ENCODE assay signal across 13 mouse cellular contexts in the genomic region with DNA sequence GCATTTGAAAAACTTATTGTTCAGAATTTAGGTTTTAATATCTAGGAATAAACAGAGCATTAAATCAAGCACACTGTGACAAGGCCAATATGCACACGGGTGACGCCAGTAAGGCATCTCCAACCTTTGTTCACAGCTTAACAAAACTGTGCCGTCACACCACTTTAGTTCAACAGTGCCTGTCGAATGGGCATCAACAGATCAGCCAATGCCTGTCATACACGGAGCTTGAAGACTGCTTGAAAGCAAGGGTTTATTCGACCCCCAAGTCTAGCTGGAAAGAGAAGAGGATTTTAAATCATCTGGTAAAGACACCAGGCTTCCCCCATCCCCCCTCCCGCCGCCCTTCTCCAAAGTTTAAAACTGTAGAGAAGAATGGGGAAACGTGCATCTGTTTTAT. TPM values are rescaled to one million over a fixed set of nuclear protein-coding genes. Genes with fewer than 3 reads are reported as not detected.
DNase-seq lines count a peak whose midpoint lies in the region; ATAC-seq and TF ChIP-seq lines count a peak whose summit lies in the region.
"Had no signal": no experiment of that assay in that cellular context is flagged by ENCODE, and none has a peak within 500 bp of the region (broad histone marks: within the 10 kb centered on the region; RNA-seq: fewer than 3 reads in every experiment).

No protein-coding gene starts in this region.

- DNase-seq in embryo, embryonic 10 days (ENCODE audit: low spot score): peak; percentile 74
- DNase-seq in embryo, embryonic 9.5 days (ENCODE audit: extremely low spot score): no peak
- DNase-seq in left cerebral cortex, adult 2 months (ENCODE audit: extremely low spot score in 1 of 2, low spot score in 2 of 2): peak in 1 of 2 experiments; percentile 12
- DNase-seq in left cerebral cortex, adult 8-10 months (ENCODE audit: low spot score in 2 of 2): no peak
- peak; percentile 66 for DNase-seq in embryo, embryonic 11 days
- DNase-seq in gastrocnemius, postnatal 36 days: no peak
- DNase-seq: adrenal gland, postnatal 10 days; liver, postnatal 0 days; thymus, adult 18-20 months had no signal

- peak; percentile 75 for ATAC-seq in midbrain, embryonic 13.5 days
- no peak for ATAC-seq in granulocyte monocyte progenitor cell, adult 5-6 weeks (replicated peaks; ENCODE audit: poor library complexity, severe bottlenecking)
- ATAC-seq: intestine, embryonic 15.5 days; liver, postnatal 0 days had no signal

- H3K9ac ChIP-seq in midbrain, embryonic 13.5 days (replicated peaks): no peak overlapping the region
- H3K9ac ChIP-seq: intestine, embryonic 15.5 days; limb, embryonic 13.5 days; liver, postnatal 0 days had no signal

- no peak for TF ChIP-seq CTCF in left cerebral cortex, adult 2 months (IDR thresholded peaks at IDR 0.05)

- intact Hi-C loops in left cerebral cortex, adult 2 months (cut with DNase I): no loop called here
- intact Hi-C loops in gastrocnemius, postnatal 36 days (cut with DNase I): no loop called here

- H3K4me2 ChIP-seq in midbrain, embryonic 13.5 days (replicated peaks): no peak overlapping the region
- H3K4me2 ChIP-seq: intestine, embryonic 15.5 days; limb, embryonic 13.5 days had no signal

- H3K4me3 ChIP-seq in left cerebral cortex, adult 2 months: no peak overlapping the region
- H3K4me3 ChIP-seq in midbrain, embryonic 13.5 days (replicated peaks): no peak overlapping the region
- H3K4me3 ChIP-seq: intestine, embryonic 15.5 days; limb, embryonic 13.5 days had no signal

- peaks cover 81% of the 10 kb centered on the region for H3K4me1 ChIP-seq in midbrain, embryonic 13.5 days (replicated peaks)

- H3K27me3 ChIP-seq in midbrain, embryonic 13.5 days: no peaks in the 10 kb centered on the region
- H3K27me3 ChIP-seq: intestine, embryonic 15.5 days had no signal

- WGBS in midbrain, embryonic 13.5 days: 9% methylated on average over 9 of the region's 9 CpGs

- no peaks in the 10 kb centered on the region for H3K9me3 ChIP-seq in midbrain, embryonic 13.5 days
- H3K9me3 ChIP-seq: intestine, embryonic 15.5 days; limb, embryonic 13.5 days had no signal

- H3K27ac ChIP-seq in left cerebral cortex, adult 2 months: peak overlapping the region; percentile 83
- no peak overlapping the region; the same call in 1 of the 2 replicates for H3K27ac ChIP-seq in midbrain, embryonic 13.5 days
- H3K27ac ChIP-seq: limb, embryonic 13.5 days had no signal

- H3K36me3 ChIP-seq in midbrain, embryonic 13.5 days: no peaks in the 10 kb centered on the region
- H3K36me3 ChIP-seq: intestine, embryonic 15.5 days; limb, embryonic 13.5 days had no signal

RNA-seq across cellular contexts. Expression of a gene that starts 21.4 kb away (rescaled TPM):
- 100 to 1,000 TPM; 156 to 181 TPM for total RNA-seq in left cerebral cortex, adult 2 months (2021)
- total RNA-seq in left cerebral cortex, adult 8-10 months (2022): 100 to 1,000 TPM; 162 to 184 (median 166) TPM
- 38.9 and 50.2 TPM in 2 replicates for polyA plus RNA-seq in midbrain, embryonic 13.5 days (2015; fragmentation: Nextera tagmentation; extraction: Ambion mirVana)
- total RNA-seq in gastrocnemius, postnatal 36 days (2021): 10 to 100 TPM; 29.1 to 30.4 TPM
- 286 and 309 TPM in 2 replicates for total RNA-seq in granulocyte monocyte progenitor cell, adult 5-6 weeks (2014; fragmentation: Nextera tagmentation)
- total RNA-seq in granulocyte monocyte progenitor cell, adult 5-6 weeks (2017): 167 and 168 TPM in 2 replicates

Comparison
In these comparisons a context has a peak if more than half of its experiments do, and no peak if none do; other contexts are left out.
1. DNase-seq: peak in embryo, embryonic 10 days (single experiment) and embryo, embryonic 11 days (single experiment); none in embryo, embryonic 9.5 days (single experiment), left cerebral cortex, adult 8-10 months (0 of 2) and gastrocnemius, postnatal 36 days (0 of 2).
2. RNA of a gene that starts 21.4 kb away (total RNA-seq): 167 to 309 TPM in granulocyte monocyte progenitor cell, adult 5-6 weeks, 156 to 181 TPM in left cerebral cortex, adult 2 months and 162 to 184 TPM in left cerebral cortex, adult 8-10 months; 29.1 to 30.4 TPM in gastrocnemius, postnatal 36 days; every median in the first group is over 4 times any median in the second.